Mouse (Mus musculus): ENCODE measurements around the gene Ecm2.

Gene Ecm2

DNA sequence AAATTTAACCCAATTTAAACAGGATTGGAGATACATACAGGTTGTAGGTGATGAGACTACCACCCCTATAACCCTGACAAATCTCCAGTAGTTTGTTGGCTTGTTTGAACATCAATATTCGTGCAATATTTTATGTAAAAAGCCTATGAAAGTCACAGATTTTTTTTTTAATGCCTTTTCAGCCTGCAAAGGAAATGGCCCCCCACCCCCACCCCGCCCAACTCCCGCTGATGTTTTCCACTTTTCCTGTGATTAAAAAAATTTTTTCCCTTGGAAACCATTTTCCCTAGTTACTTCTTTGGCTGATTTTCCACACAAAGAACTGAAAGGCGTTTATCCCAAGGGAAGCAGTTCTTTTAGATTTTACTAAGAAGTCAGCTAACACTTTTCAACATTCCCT lies at the start of gene Ecm2:
TSS of gene Ecm2 (plus strand) at position 301 of the 400 bp plus-strand sequence.
- DNase-seq (ENCODE audit: low spot score in 2 of 2) = no peak

DNA sequence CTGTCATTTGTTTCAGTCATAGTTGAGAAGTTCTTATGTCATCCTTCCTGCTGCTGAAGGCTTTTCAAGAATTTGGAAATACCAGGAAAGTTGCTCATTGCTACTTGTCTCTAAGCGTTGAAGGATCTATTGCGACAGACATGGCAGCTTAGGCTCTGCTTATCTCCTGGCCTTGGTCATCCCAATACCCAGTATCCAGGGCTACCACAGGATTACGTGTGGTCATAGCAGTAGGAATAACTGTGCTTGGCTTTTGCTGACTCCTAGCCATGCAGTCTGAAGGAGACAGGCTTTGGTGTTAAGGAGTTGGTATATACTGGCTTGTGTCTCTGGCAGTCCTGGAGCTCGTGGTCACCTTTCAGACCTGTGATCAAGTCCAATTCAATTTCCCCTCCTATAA lies 44.3 kb upstream of the Ecm2 start:
- DNase-seq (ENCODE audit: low spot score in 2 of 2) = no peak

DNA sequence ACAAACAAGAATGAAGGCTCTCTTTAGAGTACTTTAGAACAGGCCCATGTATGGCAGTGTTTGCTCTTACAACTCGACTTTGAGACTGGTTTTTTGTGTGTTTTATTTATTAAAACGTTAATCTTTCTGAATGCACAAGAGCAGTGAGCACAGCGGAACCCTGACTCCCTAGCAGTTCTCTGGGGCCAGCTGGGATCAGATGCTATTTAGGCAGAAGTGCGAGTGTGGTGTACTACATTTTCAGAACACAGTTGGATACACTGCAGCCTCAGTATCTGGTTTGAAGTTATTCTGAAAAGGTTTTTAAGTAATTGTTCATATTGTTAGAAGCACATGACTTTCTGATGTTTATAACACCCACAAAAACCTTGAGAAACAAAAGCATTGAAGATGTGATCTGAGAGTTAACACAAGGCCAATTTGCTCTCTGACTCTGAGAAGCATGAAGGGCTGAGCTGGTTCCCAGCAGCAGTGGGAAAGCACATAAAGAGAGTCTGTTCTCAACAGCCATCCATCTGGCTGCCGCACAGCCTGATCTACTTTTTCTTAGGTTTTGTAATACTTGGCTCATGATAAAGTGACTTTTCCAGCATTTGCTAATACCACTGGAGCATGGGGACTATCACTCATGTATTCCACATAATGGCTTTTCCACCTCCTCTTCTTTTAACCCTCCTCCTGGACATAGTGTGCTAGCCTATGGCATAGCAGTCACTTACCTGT lies 43.8 kb upstream of the Ecm2 start:
- DNase-seq (ENCODE audit: low spot score in 2 of 2) = no peak

DNA sequence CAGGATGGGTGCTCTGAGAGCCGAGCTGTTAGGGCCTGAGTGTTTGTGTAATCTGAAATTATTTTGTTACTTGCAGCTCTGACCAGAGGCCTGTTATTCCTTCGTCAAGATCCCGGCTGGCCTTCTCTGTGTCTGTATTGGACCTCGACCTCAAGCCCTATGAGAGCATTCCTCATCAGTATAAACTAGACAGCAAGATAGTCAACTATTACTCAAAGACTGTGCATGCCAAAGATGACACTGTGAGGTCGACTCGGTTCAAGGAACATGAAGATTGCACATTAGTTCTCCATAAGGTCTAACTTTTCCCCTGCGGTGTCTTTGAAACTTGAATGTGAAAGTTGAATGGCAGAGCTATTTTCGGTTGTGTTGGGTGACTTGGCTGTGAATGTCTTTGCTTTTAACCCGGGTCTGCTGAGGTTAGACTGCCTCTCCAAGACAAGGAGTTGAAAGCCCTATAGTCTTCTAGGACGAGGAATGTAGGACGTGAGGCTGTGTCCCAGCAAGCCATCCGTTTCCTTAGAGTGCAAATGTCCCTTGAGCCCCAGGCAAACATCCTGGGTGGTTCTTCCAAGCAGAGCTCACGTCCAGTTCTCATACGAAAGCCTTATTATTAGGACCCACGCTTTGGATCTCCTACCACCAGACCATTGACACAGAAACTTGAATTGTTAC lies 43.0 kb upstream of the Ecm2 start:
- no peak for DNase-seq (ENCODE audit: low spot score in 2 of 2)

DNA sequence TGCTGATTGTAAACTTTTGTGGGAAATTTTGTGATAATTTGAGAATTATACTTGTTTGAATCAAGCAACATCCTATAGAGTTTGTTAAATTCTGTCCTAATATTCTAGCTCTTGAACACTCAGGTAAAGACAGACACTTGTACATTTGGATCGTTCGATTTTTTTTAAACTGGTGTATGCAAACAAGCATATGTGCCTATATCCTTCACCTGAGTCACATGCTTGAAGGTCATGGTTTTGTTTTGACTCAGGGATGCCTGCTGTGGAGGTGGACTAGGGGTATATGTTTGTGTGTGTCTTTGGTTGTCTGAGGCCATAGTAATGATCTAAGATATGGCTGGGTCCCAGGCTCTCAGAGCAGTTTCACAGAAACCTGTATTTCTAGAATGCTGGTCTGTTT lies 41.7 kb upstream of the Ecm2 start:
- no peak for DNase-seq (ENCODE audit: low spot score in 2 of 2)

DNA sequence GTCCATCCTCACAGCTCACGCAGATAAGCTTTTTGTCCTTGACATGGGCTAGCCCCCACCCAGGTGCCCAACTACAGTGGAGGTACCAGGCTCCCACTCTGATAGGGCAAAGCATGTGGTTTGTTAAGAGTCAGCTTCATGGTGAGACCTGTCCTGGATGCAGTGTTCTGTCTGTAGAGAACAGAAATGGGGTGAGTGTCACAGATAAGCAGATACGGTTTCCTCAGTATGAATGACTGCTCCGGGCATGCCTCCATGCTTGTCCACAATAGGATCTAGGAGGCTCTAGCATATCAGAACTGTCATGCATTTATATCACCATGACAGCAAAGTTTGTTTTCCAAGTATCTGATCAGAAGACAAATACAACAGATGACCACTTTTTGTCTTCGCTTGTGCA lies 38.7 kb upstream of the Ecm2 start:
- DNase-seq (ENCODE audit: low spot score in 2 of 2) = no peak

DNA sequence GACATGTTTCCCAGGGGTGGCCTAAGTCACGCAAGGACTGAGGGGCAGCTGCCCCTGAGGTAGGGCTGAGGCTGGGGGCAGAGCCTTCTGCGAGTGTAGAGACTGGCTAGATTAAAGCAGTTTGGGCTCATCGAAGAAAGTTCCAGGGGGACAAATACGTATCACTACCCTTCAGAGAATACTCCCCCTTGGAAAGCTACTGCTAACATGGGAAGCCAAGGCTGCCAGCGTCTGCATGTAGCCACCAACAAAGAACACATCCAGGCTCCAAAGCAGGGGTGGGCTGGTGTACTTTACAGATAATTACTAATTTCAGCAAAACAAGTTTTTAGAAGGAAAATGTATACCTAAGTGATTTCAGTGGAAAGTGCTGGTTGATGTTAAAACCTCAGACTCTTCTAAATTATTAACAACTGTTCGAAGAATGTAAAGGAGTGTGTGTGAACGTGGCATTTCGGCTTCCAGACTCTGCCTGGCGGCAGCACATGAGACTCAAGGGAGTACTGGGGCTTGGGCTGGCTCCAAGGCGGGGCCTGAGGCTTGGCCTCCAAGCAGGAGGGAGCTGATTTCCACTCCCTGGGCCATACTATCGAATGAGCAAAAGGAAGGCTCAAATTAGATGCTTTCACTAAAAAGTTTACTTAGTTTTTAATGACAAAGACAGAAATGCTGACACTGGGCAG lies 38.1 kb upstream of the Ecm2 start:
- DNase-seq (ENCODE audit: low spot score in 2 of 2) = no peak

DNA sequence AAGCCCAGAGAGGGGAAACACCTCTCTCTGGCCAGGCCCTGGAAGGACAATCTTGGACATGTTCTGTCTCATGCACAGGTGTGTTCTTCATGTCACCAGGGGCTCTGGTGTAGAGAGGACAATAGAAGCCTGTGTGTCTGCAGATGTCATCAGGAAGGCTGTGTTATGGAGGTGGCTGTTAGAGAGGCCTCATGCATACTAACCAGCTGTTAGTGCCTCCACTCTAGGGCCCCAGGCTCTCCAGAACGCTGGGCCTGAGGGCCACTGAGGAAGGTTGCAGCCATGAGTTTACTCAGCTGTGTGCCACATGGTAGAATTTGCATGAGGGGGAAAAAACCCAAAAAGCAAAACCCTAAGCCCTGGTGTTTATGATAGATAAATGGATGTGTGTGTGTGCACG lies 37.0 kb upstream of the Ecm2 start:
- DNase-seq (ENCODE audit: low spot score in 2 of 2) = no peak

DNA sequence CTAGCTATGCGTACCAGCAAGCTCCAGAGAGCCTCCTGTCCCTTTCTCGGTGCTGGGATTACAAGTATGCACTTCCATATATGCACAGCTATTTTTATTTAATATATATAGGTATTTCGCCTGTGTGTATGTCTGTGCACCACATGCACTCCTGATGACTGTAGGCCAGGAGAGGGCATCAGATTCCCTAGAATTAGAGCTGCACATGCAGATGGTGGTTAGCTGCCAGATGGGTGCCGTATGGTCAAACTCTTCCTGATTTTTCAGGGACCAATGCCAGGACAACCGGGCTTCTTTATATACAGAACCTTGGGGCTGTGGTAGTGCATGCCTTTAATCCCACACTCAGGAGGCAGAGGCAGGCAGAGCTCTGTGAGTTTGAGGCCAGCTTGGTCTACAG lies 35.6 kb upstream of the Ecm2 start:
- DNase-seq (ENCODE audit: low spot score in 2 of 2) = no peak

DNA sequence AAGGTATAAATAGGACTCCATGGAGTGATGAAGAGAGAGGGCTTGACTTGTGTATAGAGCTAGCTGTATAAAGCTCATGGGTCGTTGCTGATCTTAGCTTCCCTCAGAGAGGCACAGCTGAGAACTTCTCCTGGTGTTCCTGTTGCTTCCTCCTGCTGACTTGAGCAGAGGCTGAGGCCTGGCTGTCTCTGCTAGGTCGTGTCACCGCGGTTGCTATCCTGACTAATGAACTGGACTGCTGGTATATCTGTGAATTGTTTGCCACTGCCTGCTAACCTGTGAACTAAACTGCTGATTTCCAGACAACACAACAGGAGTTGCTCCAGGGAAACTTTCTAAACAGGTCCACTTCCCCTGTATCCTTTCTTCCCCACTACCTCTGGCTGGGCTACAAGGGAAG lies 34.3 kb upstream of the Ecm2 start:
- no peak for DNase-seq (ENCODE audit: low spot score in 2 of 2)

DNA sequence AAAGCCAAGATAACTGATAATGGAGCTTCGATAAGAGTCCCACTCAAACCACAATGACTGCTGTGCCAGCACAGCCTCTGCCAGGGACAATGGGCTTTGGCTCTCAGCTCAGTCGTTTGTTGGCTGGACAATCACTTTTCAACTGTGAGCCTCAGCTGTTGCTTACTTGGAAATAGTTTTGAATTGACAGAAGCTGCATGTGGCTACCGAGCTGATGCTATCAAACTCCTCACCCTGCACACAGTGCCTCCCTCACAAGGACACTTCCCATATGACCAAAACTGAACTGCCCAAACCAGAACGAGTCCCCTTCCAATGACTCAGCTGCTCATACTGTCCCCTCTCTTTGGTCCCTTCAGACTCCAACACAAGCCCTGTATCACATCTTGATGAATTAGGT lies 33.8 kb upstream of the Ecm2 start:
- DNase-seq (ENCODE audit: low spot score in 2 of 2) = no peak

DNA sequence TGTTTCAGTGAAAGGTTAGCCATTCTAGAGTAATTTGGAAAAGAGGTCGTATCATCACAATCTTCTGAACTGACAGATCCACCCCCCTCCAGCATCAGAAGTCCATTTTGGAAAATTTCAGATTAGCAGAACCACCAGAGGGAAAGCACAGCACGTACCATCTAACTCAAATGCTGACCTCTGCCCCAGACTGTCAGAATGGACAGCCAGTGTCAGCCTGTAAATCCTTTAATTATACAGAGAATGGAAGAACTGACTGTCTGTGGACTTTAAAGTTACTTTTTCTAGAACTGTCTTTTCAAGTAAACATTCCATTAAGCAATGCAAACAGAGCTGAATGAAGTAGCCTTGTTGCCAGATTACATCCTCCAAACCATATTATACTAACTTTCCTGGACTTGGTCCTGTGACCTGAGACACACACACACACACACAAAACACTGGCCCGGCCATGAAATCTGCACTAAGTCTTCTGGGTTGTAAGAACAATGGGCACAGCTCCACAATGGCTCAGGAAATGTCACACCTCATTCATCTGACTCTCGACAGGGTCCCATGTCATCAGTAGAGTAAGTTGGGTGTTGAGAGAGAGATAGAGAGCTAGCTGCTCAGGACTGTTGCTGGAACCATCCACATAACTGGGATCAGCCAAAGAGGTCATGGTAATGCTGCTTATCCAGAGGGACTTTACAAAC lies 32.5 kb upstream of the Ecm2 start:
- DNase-seq (ENCODE audit: low spot score in 2 of 2) = no peak

DNA sequence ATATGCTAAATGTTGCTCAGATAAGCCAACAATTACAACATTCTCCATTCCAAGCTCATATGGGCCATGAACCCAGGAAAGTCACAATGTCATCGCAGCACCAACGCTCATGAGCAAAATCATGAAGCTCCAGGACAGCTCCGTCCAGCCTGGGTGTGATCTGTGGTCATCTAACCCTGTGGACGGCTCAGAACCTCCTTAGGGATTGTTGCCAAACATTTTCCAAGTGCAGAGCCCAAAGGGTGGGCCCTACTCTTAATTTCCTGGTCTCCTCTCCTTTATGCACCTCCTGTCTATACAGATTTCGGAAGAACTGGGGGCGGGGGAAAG lies 32.0 kb upstream of the Ecm2 start:
- DNase-seq (ENCODE audit: low spot score in 2 of 2) = no peak

DNA sequence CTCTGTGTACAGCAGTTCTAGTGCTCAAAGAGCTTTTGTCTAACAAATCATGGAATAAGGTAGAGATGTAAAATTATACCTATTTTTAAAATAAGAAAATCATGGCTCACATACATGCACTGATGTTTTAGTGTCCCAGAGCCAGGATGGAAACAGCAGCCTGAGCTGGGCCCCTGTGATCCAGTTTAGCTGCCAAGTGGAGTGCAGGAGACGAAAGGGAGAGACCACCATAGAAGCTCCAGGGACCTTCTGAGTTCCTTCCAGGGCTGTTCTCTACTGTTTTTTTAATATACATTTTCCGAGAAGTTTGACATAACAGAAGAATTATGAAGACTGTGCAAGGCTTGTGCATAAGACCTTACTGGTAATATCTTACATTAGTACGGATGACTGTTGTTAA lies 26.7 kb upstream of the Ecm2 start:
- no peak for DNase-seq (ENCODE audit: low spot score in 2 of 2)

DNA sequence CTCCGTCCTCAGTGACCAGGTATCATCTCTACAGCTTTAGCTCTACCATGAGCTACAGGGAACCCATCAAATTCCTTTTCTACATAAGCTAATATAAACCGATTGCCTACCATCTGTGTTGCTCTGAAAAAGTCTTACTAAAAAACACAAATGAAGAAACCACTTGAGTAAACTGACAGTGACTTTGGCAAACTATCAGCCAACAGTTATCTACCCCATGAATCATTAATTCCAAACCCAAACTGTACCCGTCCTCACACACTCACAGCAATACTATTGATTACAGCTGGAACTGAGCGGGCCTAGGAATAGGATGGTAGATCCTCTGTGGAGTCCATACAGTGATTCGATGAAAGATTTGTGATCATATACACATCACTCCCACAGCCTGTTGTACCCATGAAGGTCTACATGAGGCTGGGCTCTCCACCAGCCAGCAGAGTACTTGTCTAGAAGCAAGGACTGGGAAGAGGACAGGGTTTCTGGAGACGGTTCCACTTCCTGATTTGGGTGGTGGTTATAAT lies 25.7 kb upstream of the Ecm2 start:
- DNase-seq (ENCODE audit: low spot score in 2 of 2) = no peak

DNA sequence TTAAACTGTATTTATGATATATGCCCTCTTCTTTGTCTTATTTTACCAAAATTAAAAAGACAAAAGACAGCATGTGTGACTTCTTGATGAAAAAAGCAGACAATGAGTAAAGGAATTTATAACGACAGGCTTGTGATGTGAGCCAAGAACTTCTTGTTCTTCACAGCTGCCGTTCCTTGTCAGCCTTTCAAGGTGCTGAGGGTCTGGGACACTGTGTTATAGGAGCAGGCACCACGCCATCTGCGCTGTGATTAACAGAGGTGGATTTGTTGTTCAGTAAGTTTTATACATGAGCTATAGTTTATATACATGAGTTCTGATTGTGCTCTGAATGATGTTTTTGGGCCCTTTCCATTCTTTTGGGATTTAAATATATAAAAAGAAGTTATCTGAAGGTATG lies 25.2 kb upstream of the Ecm2 start:
- DNase-seq (ENCODE audit: low spot score in 2 of 2) = no peak

DNA sequence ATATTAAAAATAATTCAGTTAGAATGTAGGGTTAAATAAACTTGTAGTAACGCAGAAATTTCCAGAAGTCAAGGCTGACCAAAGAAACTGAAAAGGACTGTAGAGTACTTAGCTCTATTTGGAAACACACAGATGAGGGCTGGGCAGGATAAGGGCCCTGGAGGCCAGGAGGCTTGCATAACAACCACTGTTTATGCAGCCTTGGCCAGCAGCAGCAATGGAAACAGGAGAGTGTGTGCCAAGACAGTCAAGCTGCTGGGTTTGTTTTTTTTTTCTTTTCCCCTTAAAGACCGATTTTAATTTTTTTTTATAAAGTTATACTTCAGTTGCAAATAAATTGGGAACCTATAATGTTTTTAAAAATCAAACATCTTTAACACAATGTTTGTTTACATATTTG lies 24.6 kb upstream of the Ecm2 start:
- peak in 1 of 2 experiments; percentile 18 for DNase-seq (ENCODE audit: low spot score in 2 of 2)

DNA sequence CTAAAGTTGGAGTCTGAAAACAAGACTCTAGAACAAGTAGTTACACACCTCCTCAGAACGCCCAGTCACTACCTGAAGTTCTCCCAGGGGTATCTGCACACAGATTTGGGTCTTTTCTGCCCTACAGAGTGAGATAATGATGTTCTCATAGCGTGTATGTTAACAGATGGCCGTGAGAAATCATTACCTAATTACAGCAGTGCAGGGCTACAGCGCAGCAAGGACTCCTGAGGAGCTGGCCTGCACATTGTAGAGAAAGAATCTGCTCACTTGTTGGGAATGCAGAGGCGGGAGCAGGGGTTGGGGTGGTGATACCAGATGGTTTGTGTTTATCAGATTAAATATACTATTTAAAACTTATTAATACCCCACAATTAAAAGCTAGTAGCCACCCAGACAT lies 24.1 kb upstream of the Ecm2 start:
- DNase-seq (ENCODE audit: low spot score in 2 of 2) = no peak

DNA sequence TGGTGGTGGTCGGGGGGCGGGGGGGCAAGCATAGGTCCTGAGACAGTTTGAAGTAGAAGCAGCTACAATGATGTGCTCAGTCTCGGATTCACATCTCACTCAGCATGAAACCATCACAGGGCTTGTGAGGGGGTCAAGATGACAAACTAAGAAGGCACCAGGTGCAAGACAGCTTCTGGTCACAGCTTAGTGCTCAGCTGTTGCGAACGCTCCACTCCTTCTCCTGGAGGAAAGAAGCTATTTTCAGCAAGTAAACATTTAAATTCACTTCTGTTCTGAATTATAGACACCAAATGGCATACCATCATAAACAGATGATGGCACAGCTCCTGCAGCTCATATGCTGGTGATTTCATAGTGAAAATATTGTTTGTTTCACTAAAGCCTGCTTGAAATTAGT lies 19.2 kb upstream of the Ecm2 start:
- DNase-seq (ENCODE audit: low spot score in 2 of 2) = no peak

DNA sequence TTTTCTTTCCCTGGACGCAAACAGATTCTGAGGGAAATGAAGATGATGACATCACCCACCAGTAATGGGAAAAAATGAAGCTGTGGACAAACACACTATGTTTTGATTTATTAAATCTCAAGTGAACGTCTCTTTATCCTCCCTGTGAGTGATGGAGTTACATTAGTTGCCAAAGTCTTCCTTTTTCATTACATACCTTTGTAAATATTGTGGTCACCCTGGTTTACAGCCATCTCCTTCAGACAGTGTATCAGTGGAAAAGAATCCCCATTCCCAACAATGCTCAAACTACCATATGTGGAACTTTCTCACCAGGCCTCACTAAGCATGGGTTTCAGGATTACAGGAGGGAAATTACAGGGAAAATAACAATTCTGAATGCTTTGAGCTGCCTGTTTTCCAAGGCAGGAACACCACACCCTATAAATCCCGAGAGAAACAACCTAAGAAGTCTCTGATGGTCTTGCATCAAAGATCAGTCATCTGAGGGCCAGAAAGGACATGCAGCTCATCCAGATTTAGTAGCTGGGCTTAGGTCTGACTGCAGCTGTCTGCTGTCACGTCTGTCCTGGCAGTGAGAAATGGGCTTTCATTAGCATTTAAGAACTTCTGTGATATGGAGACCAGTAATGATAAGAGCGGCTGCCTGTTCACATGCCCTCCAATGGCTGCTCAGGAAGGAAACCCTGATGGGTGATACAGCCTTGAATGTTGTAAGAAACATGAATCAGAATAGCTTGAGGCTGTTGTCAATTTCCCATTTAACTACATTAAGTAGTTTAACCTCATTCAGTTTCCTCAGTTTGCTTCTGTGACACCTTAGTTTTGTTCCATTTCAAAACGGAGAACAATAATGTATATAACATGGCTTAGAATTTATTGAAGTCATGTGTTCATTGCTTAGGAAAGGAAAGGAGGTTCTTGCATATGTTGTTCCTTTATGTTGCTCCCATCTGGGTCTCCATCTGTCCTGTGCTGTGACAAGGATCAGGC lies 11.9 kb upstream of the Ecm2 start, which contains the start of gene Tes3-ps:
TSS of gene Tes3-ps (plus strand) at position 943 of the 993 bp plus-strand sequence.
- no peak for DNase-seq (ENCODE audit: low spot score in 2 of 2)

DNA sequence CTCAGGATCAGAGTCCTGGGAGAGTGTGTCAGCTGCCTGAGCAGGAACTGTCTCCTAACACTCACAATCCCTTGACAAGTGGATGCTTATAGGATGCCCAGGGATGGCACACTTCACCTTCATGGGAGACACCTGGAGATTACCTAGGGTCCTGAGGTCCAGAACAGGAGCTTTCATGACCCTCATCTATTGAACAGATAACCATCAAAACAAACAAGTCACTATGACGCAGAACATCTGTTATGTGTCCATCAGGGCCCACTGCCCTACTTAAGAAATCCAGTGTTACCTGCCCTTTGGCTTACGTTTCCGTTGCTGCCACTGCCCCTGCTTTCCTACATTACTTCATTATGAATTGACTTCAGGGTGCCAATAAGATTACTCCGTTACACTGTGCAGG lies 1.2 kb downstream of the Ecm2 start:
- DNase-seq (ENCODE audit: low spot score in 2 of 2) = no peak

Measured in spleen, postnatal 36 days (tissue).